Mouse (Mus musculus): ENCODE data around the gene Trp53.

DNA sequence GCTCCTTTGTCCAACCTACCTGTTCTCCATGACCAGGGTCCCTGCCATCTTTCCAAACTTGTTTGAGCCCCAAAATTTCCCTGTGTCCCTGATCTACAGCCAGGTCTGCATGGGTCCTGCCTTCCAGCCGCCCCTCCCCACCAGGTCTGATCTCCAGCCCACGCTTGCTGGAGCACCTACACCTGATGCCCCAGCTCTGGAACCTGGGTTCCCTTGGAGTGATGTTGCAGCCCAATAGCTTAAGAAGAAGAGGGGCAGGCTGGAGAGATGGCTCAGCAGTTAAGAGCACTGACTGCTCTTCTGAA lies 26.3 kb downstream of the Trp53 start:
- TF ChIP-seq MAX (IDR thresholded peaks at IDR 0.05; ENCODE audit: low read length) = no peak
- no peak for TF ChIP-seq POLR2A (IDR thresholded peaks at IDR 0.05; ENCODE audit: control insufficient read depth in 1 of 2, insufficient read depth in 1 of 2, low read depth in 1 of 2, low read length in 2 of 2, poor library complexity in 1 of 2)
- no peak for TF ChIP-seq ZMIZ1 (IDR thresholded peaks at IDR 0.05; ENCODE audit: low read depth, low read length)
- TF ChIP-seq ZKSCAN1 (IDR thresholded peaks at IDR 0.05; ENCODE audit: low read depth, low read length) = no peak
- no peak for TF ChIP-seq SIN3A (IDR thresholded peaks at IDR 0.05; ENCODE audit: low read length)

All from MEL (cell line).